Mouse (Mus musculus) adrenal gland (tissue): Measurements from ENCODE around the gene Galnt2.

Experiments used
- intact Hi-C: fragments of 180-260 bp; cut with DNase I; formaldehyde crosslinking; loops from one replicate; pipeline ENCODE4 v1.15.1; 2025

Galnt2 gene

DNA sequence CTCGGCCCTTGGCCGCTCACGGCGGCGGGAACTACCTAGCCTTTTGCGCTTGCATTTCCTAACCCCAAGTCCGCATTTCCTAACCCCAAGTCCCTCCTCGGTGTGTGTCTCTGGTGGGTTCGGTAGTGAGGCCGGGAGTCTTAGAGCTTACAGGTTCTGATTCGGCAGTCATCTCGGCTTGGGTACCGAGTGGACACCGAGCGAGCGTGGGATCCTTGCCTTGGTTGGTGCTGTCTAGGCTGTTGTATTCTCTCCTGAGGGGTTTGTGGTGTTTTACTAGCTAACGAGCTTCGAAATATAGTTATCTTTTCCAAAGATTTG lies 1.0 kb downstream of the Galnt2 start:
- intact Hi-C loops = loop anchor here (5.0 kb wide), 1 partner anchor 105 kb away; no protein-coding TSS in a partner anchor

DNA sequence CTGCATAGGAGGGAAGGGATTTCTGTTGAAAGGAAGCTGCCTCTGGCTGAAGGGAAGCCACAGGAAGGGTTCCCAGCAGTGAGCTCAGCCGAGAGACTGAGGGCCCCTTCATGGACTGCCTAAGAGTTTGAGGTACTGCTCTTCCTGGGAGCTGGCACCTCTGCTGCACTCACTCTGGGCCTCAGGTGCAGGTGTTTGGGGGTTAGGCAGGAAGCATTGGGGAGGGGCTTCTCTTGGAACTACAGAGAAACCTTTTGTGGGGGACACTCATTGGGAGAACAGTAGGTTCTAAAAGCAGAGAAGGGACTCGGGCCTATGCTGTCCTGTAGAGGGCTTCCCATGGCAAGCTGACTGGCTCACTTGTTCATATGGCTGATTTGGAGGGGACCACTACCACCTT lies 3.3 kb downstream of the Galnt2 start:
- intact Hi-C loops = loop anchor here (5.0 kb wide), 1 partner anchor 103 kb away; no protein-coding TSS in a partner anchor

DNA sequence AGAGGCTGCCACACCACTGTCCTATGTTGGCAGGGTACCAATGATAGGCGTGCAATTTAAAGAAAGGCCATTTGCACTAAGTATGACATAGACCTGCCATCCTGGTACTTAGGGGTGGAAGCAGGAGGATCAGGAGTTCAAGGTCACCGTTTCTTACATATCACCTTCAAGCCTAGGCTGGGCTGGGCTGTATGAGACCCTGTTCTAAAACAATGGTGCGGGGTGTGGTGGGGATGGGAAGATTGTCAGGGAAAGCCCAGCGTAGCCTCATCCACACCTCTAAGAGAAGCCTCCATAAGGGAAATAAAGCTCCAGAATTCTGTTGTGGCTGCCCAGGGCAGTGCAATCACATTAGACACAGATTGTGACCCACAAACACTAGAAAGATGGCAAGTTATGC lies 4.3 kb downstream of the Galnt2 start:
- intact Hi-C loops = no loop called here

DNA sequence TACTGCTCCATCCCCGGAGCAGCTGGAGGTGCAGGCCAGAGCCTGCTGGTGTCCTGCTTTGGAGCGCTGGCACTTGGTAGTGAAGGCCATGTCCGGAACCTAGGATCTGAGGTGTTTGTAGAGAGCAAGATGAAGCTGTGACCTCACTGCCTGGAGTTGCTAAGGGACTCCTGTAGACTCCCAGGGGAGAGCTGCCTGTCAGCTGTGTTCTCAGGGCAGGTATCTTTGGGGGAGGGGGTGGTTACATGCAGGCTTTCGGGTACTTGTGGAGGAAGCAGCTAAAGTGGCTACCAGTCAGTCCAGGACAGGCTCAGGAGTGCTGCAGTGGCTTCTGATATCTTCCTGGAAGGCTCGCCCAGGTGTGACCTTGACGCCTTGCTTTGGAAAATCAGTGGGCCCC lies 8.2 kb downstream of the Galnt2 start:
- intact Hi-C loops = no loop called here

DNA sequence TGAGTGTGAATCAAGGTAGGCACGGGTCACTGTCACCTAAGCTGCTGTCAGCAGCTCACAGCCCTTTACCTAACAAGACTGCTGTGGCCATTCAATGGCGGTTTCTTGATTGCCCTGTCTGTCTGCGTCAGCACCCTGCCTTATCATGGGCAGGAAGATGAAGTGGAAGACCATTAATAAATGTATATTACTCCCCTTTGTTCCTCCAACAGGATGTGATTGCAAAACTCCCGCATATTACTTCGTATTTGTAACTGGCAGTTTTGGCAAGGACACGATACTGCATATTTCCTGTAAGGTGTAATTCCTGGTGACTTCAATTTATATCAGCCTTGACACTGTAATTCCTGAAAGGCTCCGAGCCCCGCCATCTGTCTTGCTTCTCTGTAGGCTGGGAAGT lies 9.7 kb downstream of the Galnt2 start:
- intact Hi-C loops = no loop called here

DNA sequence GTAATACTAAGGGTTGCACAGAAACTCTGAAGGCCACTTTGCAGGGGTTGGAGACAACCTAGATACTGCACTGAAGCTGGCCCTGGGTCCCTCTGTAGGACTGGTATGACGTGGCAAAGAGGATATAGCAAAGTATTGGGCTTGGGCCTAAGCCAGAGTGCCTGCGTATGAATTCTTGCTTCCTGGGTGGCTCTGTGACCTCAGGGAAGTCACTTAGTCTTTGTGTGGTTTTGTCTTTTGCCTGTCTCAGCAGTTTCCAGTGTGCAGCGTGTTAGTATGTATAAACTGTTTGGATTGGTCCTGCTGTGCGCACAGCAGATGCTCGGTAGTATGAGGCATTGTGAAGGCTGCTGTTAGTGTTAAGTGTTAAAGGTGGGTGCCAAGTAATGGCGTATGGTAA lies 11.0 kb downstream of the Galnt2 start:
- intact Hi-C loops = no loop called here

DNA sequence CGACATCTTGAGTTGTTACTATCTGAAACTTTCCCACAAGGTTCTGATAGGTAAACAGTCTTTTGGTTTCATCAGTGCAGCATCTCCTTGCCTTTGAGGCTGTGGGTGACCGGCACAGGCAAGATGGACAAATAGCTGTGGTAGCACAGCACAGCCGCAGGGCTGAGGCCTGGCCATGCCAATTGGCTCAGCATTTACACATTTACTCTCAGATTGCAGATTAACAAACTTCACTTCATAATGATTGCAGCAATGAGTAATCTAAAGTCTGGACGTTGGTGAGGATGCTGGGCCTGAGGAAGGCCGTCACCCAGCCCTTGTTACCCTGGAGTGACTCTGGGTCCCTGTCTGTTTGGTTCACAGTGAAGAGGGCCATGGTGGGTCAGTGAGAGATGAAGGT lies 11.7 kb downstream of the Galnt2 start:
- intact Hi-C loops = no loop called here

DNA sequence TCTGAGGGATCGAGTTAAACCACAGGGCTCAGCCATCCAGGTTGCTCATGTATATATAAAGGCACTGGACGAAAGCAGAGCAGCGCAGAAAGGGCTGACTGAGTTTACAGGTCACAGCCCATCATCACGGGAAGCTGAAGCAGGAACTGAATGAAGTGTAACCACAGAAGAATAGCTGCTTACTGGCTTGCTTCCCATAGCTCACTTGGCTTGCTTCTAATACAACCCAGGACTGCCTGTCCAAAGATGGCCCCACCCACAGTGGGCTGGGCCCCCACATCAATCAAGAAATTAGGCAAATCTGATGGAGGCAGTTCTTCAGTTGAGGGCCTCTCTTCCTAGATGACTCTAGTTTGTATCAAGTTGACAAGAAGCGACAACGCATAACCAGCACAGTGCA lies 16.4 kb downstream of the Galnt2 start:
- intact Hi-C loops = no loop called here

DNA sequence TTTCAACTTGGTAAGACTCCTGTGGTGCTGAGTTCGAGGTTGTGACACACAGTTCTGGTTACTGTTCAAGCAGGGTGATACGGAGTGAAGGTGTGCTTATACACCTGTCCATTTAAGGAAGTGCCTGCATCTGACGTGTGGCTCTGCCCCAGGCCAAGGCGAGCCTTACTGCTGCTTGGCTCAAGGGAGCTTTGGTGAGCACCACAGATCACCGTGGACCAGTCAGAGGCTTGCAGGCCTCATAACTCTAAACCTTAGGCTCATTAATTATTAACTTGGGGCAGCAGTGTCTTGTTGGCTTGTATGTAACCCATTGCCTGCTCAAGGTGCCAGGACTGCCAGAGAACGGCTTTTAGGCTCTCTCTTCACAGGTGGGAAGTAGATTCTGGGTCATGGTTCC lies 17.5 kb downstream of the Galnt2 start:
- intact Hi-C loops = no loop called here

DNA sequence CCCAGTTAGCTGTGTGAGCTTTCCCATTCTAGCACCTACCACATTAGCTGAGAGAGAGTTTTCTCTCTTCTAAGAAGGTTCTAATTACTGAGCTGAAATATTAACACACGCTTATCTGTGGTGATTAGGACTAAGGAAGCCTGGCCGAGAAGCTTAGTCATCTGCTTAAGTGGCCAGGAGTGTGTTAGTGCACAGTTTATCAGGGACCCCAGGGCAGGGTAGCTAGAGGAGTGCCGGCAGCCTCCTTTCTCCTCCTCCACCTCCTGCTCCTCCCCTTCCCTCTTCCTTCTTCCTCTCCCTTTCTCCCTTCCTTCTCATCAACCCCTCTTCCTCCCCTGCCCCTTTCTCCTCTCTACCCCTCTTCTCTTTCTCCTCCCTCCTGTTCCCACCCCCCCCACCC lies 19.1 kb downstream of the Galnt2 start:
- intact Hi-C loops = no loop called here

DNA sequence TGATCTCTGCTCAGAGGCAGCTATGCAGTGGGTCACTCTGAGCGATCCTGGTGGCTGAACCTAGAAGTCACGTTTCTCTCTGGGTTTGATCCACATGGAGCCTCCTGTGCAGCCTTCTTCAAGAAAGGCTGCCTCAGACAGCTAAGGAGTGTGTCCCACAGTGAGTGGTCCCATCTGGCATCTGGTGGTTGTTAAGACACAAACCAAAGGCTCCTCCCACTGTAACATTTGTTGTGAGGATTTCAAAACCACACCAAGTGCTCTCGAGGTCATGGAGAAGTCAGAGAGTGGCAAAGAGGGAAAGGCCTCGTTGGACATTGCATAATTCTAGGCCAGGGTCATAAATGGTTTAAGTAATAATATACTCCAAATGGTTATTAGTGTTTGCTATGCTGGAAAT lies 19.6 kb downstream of the Galnt2 start:
- intact Hi-C loops = no loop called here

DNA sequence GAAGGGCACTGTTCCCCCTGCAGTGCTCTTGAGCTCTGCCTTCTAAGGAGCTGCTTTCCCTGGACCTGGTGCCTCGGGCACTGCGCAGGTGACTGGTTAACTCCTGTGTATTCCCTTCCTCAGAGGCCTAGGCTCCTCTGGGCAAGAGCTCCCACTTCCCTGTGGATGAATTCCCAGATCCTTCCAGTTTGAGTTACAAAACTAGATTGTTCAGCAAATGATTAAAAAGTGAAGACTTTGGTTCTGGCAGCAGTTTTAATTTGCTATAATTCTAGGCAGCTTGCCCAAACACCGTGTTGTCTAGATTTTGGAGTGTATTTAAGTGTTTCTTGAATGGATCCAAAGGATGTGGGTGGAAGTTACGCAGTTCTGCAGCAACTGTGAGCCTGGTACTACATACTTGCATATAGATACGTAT lies 21.4 kb downstream of the Galnt2 start:
- intact Hi-C loops = no loop called here

DNA sequence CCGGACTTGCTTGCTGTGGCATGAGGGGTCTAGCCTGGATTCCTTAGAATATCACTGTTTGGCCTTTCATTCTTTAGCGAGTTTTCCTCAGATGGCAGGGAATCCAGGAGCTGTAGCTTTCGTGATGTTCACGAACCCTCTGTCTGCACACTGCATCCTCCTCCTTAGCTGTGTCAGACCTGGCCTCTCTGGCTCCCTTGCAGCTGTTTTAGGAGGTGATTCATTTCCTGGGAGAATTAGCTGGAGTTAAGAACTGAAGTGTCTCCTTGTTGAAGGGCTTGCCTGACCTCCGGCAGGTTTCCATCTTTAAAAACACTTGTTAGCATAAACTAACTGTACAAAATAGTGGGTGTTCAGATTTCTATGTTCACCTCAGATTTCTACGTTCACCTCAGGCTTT lies 22.7 kb downstream of the Galnt2 start:
- intact Hi-C loops = no loop called here

DNA sequence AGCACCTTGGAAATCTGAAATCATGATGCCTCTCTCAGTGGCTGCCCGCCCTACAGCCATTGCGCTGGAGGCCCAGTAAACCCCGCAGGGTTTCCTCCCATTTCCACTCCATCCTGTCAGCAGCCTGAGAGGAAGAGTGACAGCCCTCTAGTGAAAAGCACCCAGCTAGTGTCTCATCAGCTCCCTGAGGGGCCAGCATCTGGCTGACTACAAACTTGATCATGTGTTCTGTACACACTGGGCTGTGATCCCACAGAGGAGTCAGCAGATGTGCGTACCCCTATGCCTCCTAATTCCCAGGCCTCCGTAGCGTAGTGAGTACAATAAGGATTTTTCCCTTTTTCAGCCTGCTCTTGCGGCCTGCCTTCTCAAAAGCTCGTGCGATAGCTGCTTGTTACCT lies 25.6 kb downstream of the Galnt2 start:
- intact Hi-C loops = no loop called here

DNA sequence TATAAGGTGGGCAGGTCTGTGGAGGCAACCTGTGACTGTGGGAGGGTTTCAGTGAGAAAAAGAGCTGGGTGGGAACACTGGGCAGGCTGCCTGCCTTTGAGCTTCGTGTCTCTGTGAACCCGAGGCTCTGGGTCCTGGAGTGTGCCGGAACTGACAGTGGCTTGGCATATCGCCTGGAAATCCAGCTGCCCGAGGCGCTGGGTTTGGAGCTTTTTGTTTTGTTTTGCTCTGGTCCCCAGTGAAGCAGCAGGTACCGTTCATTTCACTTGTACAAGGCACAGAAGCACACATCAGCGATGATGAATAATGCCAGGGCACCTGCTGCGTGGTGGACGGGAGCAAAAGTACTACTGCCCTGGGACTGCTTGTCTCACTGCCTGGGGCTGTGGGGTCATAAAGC lies 26.2 kb downstream of the Galnt2 start:
- intact Hi-C loops = no loop called here

DNA sequence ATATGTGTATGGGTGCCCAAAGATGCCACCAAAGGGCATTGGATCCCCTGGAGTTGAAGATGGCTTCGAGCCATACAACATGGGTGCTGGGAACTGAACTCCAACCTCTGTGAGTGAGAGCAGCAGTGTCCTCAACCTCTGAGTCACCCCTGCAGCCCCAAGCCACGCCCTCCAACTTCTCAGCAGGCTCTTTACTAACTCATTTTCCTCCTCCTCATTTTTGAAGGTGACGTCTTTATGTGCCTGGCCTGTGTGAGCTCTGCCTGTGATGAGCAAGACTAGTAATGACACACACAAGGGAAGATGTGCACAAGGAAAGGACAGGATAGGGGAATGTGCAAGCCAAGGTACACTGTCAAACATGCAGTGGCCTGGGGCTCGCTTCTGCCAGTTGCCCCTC lies 28.0 kb downstream of the Galnt2 start:
- intact Hi-C loops = no loop called here

DNA sequence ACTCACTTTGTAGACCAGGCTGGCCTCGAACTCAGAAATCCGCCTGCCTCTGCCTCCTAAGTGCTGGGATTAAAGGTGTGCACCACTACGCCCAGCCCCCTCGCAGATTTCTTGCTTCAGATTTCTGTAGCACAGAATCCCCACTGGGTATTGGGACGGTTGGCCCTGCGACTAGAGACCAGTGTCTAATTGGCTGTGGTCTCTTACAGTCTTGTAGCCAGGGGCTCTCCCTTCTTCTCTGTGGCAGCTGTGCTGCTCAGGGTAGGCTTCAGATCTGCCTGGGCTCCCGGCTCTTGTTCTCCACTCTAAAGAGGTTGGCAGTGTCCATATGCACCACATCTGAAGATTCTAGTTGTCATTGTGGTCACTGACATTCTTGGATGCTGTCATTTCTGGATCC lies 28.7 kb downstream of the Galnt2 start:
- intact Hi-C loops = no loop called here

DNA sequence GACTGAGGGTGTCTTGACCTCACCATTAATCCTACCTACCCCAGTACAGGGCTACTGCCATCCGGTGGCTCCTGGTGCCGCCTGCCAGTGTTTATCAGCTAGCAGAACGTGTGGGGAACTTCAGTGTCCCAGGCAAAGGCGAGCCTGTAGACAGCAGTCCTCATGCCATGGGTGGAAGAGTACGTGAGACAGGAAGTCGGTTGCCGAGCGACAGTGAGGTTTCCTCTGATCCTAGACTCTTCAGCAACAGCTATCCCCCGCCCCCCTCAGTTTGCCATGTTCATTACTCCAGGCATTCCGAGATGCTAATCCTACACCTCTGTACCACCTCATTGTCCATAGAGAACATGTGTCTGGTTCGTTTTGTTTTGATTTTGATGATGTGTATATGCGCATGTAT lies 29.2 kb downstream of the Galnt2 start:
- intact Hi-C loops = no loop called here

DNA sequence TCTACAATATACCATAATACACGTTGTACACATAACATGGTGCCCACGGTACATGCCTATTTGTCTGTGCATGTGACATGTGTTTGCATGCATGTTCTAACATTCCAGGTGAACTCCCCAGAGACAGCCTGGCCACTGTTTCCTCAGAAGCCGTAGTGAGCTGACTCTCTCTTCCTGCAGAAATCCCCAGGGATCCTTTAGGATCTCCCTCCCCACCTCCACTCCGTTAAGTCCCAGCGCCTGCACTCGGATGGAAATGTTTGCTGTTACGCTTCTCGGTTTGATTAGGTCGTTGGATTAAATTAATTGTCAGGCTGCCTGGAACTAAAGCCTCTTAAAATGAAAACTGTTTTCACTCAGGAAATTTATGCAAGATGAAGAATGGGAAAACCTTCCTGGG lies 31.9 kb downstream of the Galnt2 start:
- intact Hi-C loops = no loop called here

DNA sequence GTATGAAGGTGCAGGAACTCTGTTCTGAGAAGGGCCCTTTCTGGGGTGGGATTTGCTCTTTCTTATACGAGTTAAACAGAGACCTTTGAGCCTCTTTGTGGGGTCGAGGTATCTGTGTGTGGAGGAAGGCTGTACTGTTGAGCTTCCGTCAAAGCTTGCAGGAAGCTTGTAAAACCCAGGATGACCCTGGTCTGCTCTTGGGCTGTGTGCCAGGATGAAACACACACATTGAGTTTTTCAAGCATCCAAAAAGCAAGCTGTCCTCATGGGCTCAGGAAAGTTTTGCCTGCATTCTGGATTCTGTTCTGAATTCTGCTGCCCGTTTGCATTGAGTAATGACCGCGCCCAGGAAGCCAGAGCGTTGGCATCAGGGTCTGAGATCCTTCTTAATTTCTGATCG lies 32.8 kb downstream of the Galnt2 start:
- intact Hi-C loops = no loop called here

DNA sequence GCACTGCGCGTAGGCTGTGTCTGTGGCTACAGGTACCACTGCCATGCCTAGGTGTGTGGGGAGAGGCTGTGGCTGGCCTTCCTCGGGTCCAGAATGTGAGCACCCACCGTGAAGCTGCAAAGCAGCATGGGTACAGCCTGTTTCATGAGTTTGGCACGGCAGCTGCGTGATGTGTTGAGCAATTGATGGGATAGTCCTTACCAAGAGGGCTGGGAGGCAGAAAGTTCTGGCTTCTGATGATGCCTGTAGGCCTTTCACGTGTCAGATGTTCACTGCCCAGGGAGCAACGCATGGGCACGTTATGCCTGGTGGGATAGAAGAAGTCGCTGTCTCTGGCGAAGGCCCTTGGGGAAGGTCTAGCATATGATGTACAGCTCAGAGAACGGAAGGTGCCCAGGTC lies 33.5 kb downstream of the Galnt2 start:
- intact Hi-C loops = no loop called here

DNA sequence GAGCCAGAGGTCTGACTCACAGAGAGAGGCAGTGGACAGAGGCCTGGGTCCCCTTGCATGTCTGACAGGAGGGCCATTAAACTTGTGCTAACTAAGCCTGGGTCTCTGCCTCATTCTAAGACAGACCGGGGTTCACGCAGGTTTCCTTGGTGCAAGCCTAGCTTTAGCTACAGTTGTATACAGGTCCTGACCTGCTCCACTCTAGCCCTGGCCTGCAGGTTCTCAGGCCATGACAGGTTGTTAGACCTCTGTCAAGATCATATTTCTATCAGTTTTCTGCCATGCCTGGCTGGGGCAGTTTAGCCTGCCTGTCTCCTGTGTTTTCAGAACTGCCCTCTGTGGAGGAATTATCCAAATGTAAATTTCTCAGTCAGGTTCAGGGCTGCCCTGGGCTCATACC lies 33.9 kb downstream of the Galnt2 start:
- intact Hi-C loops = no loop called here

DNA sequence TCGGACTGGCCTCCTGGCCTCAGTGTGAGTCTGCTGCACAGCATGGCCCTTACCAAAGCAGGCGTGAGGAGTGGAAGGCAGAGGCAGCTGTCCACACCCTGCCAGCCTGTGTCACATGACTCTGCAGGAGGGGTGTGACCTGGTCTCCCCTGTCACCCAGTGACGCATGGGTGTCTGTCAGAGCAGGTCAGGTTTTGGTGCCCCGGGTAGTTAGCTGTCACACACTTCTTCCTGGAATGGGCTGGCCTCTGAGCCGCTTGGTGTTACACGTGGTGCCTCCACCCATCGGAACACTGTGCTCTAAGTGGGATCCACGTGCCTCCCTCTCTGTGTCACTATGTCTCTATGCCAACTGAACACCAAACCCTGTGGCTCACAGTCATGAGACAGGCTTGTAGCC lies 34.6 kb downstream of the Galnt2 start:
- intact Hi-C loops = no loop called here

DNA sequence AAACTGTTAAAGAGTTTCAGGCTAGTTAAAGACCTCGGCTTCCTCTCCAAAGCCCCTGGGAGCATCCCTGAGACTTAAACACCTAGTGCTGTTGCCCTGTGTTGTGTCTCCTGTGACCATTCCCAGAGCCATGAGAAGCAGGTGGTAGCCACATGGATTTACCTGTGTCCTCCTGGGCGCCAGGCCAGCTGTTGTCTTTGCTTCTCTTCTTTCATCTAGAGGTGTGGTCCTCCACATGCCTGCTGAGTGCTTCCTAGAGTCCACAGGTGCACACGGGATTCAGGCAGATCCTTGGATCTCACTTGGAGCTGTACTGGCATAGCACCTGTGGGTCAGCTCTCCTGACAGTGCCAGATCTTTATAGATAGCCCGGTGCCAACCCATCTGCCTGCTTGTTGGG lies 36.0 kb downstream of the Galnt2 start:
- intact Hi-C loops = no loop called here

DNA sequence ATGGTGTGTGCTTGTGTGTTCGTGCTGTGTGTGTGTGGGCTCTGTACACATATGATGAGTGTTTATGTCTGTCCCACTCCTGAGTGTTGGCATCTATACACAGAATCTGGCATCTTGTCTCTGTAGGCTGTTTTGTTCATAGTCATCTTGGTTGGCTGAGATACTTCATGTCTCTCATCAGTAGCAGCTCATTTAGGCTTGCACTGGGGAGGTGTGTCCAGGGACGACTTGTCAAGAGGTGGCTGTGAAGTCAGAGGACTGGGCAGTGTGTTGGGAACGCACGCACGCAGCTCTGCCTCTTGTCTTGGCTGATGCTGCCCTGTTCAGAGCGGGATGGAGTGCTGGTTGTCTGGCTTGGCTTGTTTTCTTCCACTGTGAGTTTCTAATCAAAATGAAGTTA lies 39.3 kb downstream of the Galnt2 start:
- intact Hi-C loops = no loop called here
